Mouse (Mus musculus) heart, embryonic 11.5 days (tissue): ENCODE data around the gene Gm11034. TPM values are rescaled to one million over a fixed set of nuclear protein-coding genes. Genes with fewer than 3 reads are reported as not detected.

Experiments
- ATAC-seq: fragments of 200-750 bp; cut with Nextera tagmentation; replicated peaks from 2 replicates; pipeline ENCODE4 v1.8.0; 2017; ENCODE audit warnings: moderate library complexity; ENCODE audit not compliant: insufficient number of reproducible peaks, low FRiP score, low TSS enrichment
- H3K27ac ChIP-seq: fragments of 300-500 bp; sonication (generic); 2 replicates; pipeline ENCODE4 v1.5.1; 2014; ENCODE audit warnings: mild to moderate bottlenecking, low read depth, low read length
- H3K27me3 ChIP-seq: fragments of 300-500 bp; sonication (generic); 2 replicates; pipeline ENCODE4 v1.6.1; 2014; ENCODE audit warnings: mild to moderate bottlenecking, low read length, mixed read lengths; ENCODE audit not compliant: control insufficient read depth, insufficient read depth
- H3K36me3 ChIP-seq: fragments of 300-500 bp; sonication (generic); 2 replicates; pipeline ENCODE4 v1.6.1; 2014; ENCODE audit warnings: mild to moderate bottlenecking, low read length, moderate library complexity, mixed read lengths; ENCODE audit not compliant: control insufficient read depth, insufficient read depth
- H3K4me1 ChIP-seq: fragments of 300-500 bp; sonication (generic); 2 replicates; pipeline ENCODE4 v1.6.1; 2014; ENCODE audit warnings: low read length; ENCODE audit not compliant: control insufficient read depth, insufficient read depth
- H3K4me2 ChIP-seq: fragments of 300-500 bp; sonication (generic); 2 replicates; pipeline ENCODE4 v1.6.1; 2014; ENCODE audit warnings: mild to moderate bottlenecking, moderate library complexity
- H3K4me3 ChIP-seq: fragments of 300-500 bp; sonication (generic); 2 replicates; pipeline ENCODE4 v1.5.1; 2014; ENCODE audit warnings: low read depth, low read length
- H3K9ac ChIP-seq: fragments of 300-500 bp; sonication (generic); 2 replicates; pipeline ENCODE4 v1.6.1; 2014; ENCODE audit warnings: mild to moderate bottlenecking, low read depth, low read length, moderate library complexity
- H3K9me3 ChIP-seq: fragments of 300-500 bp; sonication (generic); replicated peaks from 2 replicates; pipeline ENCODE4 v1.6.1; 2016; ENCODE audit warnings: low read length; ENCODE audit not compliant: control insufficient read depth
- WGBS: fragments of 180-500 bp; shearing (Covaris S2); extraction: QIAGEN DNeasy Blood & Tissue Kit; methylation state at CpG from one replicate; pipeline ENCODE4 v1.1.7; 2014; ENCODE audit not compliant: insufficient replicate concordance; 5-methylcytosine and 5-hydroxymethylcytosine counted together
- polyA plus RNA-seq: library from polyadenylated mRNA; unstranded; fragments of >200 nt; fragmentation: Nextera tagmentation; extraction: Ambion mirVana; gene quantifications from 2 replicates; pipeline ENCODE4 v1.2.1, GENCODE M21; 2014

The Gm11034 gene
- polyA plus RNA-seq, 1 experiment from 2014 or later, result not detected

DNA sequence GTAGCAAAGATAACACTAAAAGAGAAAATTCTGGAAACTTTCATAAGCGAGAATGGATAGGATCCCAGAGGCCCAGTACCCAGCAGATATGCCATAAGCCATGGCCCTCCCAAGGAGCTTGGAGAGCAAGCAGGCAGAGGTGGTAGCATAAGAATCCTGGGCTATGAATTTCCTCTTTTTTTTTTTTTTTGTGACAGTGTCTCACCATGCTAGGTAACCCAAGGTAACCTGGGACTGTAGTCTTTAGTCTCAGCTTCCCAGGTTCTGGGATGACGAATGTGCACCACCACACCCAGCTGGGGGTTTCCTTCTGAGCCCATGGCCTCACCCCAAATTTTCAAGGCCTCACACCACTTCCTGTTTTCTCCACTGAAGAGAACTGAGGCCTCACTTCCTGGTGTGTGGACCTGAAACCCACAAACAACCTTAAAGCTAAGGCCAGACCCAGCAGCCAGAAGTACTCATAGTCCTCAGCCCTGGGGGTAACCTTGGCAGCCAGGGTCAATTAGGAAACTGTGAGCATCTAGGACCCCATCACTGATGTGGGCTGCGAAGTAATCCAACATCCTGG lies 44.3 kb downstream of the Gm11034 start:
- H3K4me3 ChIP-seq, result no peak overlapping the region
- WGBS, result 84% methylated on average over 3 of the region's 3 CpGs
- H3K27ac ChIP-seq, result no peak overlapping the region
- H3K4me2 ChIP-seq, result no peak overlapping the region
- no peaks in the 10 kb centered on the region for H3K4me1 ChIP-seq
- no peak for ATAC-seq
- H3K36me3 ChIP-seq, result peaks cover 39% of the 10 kb centered on the region
- H3K9me3 ChIP-seq, result no peaks in the 10 kb centered on the region
- no peaks in the 10 kb centered on the region for H3K27me3 ChIP-seq
- H3K9ac ChIP-seq, result no peak overlapping the region

Other genes starting within 250 kb of the Gm11034 start
- 0.30 and 0.39 TPM in 2 replicates for gene Cyp4f18, start 204.0 kb downstream of the Gm11034 start, polyA plus RNA-seq
- gene Olfr372, start 172.4 kb downstream of the Gm11034 start, polyA plus RNA-seq, result not detected in 2 replicates
- gene Olfr373, start 130.5 kb downstream of the Gm11034 start, polyA plus RNA-seq, result not detected in 2 replicates
- gene Olfr374, start 106.6 kb downstream of the Gm11034 start, polyA plus RNA-seq, result 0.23 TPM in 1 of 2 replicates, not detected in the other
- 405 and 429 TPM in 2 replicates for gene Tpm4, start 78.7 kb downstream of the Gm11034 start, polyA plus RNA-seq
- gene Rab8a, start 52.4 kb downstream of the Gm11034 start, polyA plus RNA-seq, result 65.5 and 71.6 TPM in 2 replicates
- gene Hsh2d, start 24.0 kb downstream of the Gm11034 start, polyA plus RNA-seq, result 0.11 TPM in 1 of 2 replicates, not detected in the other
- gene Cib3, start 799 bp downstream of the Gm11034 start, polyA plus RNA-seq, result not detected in 2 replicates
- gene Fam32a, start 6.1 kb upstream of the Gm11034 start, polyA plus RNA-seq, result 44.7 and 45.1 TPM in 2 replicates
- 110 and 112 TPM in 2 replicates for gene Ap1m1, start 26.4 kb upstream of the Gm11034 start, polyA plus RNA-seq
- 22.5 and 25.2 TPM in 2 replicates for gene Gm10282, start 91.6 kb upstream of the Gm11034 start, polyA plus RNA-seq
- gene Klf2, start 105.4 kb upstream of the Gm11034 start, polyA plus RNA-seq, result 16.7 and 17.7 TPM in 2 replicates
- gene Eps15l1, start 207.8 kb upstream of the Gm11034 start, polyA plus RNA-seq, result 49.7 and 49.9 TPM in 2 replicates
- gene Calr3, start 230.2 kb upstream of the Gm11034 start, polyA plus RNA-seq, result 0.82 and 1.2 TPM in 2 replicates
- gene 1700030K09Rik, start 230.2 kb upstream of the Gm11034 start, polyA plus RNA-seq, result 9.2 and 10.3 TPM in 2 replicates